Mouse (Mus musculus): Measurements from ENCODE around the gene Trabd. TPM values are rescaled to one million over a fixed set of nuclear protein-coding genes. Genes with fewer than 3 reads are reported as not detected.

The Trabd gene
- total RNA-seq, 1 experiment from 2014 or later = 38.2 TPM

- DNase-seq = no peak
Measured at GRCm38 (mm10) chr15:89126622-89127021, 51.7 kb downstream of the Trabd start.

GRCm38 (mm10) chr15:89127364-89127940 lies 52.5 kb downstream of the Trabd start:
- DNase-seq = no peak

GRCm38 (mm10) chr15:89128382-89129350 lies 53.7 kb downstream of the Trabd start, which contains the start of gene Hdac10:
Hdac10 (minus strand) TSS chr15:89128700.
- peak; percentile 90 for DNase-seq

- no peak for DNase-seq
Measured at GRCm38 (mm10) chr15:89130245-89130644, 55.3 kb downstream of the Trabd start.

- DNase-seq = no peak
Measured at GRCm38 (mm10) chr15:89131316-89131715, 56.4 kb downstream of the Trabd start.

Other genes with a start within 250 kb of the Trabd start
- gene Pim3, start 212.9 kb upstream of the Trabd start, total RNA-seq (2021) = 70.9 and 76.5 TPM in 2 replicates
- gene Ttll8, start 120.7 kb upstream of the Trabd start, total RNA-seq (2021) = 0.11 TPM in 1 of 2 replicates, not detected in the other
- gene Mlc1, start 96.1 kb upstream of the Trabd start, total RNA-seq (2021) = 0.30 TPM in 1 of 2 replicates, not detected in the other
- not detected in 2 replicates for gene Mov10l1, start 92.2 kb upstream of the Trabd start, total RNA-seq (2021)
- 0.52 and 1.6 TPM in 2 replicates for gene Panx2, start 15.4 kb upstream of the Trabd start, total RNA-seq (2021)
- 29.3 and 35.4 TPM in 2 replicates for gene Selenoo, start 14.0 kb downstream of the Trabd start, total RNA-seq (2021)
- gene Tubgcp6, start 48.0 kb downstream of the Trabd start, total RNA-seq (2021) = 13.3 and 15.7 TPM in 2 replicates
- gene Hdac10, start 53.6 kb downstream of the Trabd start, total RNA-seq (2021) = 11.9 and 13.2 TPM in 2 replicates
- 8.6 and 9.6 TPM in 2 replicates for gene Mapk12, start 65.6 kb downstream of the Trabd start, total RNA-seq (2021)
- 5.3 and 6.4 TPM in 2 replicates for gene Mapk11, start 74.5 kb downstream of the Trabd start, total RNA-seq (2021)
- 83.2 and 110 TPM in 2 replicates for gene Plxnb2, start 105.7 kb downstream of the Trabd start, total RNA-seq (2021)
- 5.0 and 6.2 TPM in 2 replicates for gene Dennd6b, start 121.4 kb downstream of the Trabd start, total RNA-seq (2021)
- 41.1 and 52.4 TPM in 2 replicates for gene Ppp6r2, start 136.4 kb downstream of the Trabd start, total RNA-seq (2021)
- 74.0 and 99.4 TPM in 2 replicates for gene Sbf1, start 240.2 kb downstream of the Trabd start, total RNA-seq (2021)
- not detected in 2 replicates for gene Adm2, start 247.6 kb downstream of the Trabd start, total RNA-seq (2021)

All from adrenal gland, postnatal 14 days (tissue).